Mouse (Mus musculus): ENCODE measurements at regions not wholly inside any gene's neighbourhood (a gene's known extent, or its start where the extent isn't known, plus 50 kb on each side); places are given as distances from the start of the nearest gene placed in this dataset.

DNA sequence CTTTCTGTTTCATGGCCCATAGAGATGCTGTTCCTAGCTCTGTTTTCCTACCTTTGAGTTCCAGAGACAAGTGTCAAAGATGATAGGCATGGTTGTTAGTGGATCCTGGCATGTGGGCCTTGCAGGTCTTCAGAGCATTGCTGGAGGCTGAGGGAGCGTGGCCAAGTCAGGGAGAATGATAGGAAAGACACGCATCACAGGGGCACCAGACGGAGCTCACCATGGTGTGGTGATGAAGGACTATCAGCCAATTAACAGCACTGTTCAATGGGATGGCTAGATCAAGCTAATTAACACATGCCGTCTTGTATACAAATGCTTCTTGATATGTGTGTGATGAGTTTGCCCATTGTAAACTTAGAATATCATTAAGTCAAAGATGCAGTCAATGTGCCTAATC lies 344.1 kb downstream of the En1 start:
- H3K9me3 ChIP-seq, result no peaks in the 10 kb centered on the region
- no peak overlapping the region for H3K27ac ChIP-seq
- WGBS, result 88% methylated on average over 4 of the region's 4 CpGs
- no peak overlapping the region for H3K4me3 ChIP-seq
- DNase-seq (ENCODE audit: extremely low spot score, low spot score), result no peak
- H3K36me3 ChIP-seq (replicated peaks), result no peaks in the 10 kb centered on the region
- H3K4me1 ChIP-seq, result no peaks in the 10 kb centered on the region
- H3K27me3 ChIP-seq (ENCODE audit: poor library complexity, severe bottlenecking), result no peaks in the 10 kb centered on the region

DNA sequence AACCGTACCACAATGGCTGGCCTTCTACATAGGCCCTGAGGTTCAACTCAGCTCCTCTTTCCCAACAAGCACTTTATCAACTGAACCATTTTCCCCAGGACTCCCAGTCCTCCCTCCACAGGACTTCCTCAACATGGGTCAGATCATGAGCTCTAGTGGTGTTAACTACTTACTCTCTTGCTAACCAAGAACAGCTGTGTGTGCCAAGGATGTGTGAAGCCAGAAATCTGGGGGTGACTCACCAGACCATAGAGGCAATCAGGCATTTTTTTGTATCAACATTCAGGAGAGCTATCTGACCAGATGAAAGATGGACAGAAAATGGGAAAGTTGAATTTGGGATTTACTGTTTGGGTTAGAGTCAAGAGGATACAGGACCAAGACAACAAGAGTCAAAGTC lies 359.0 kb downstream of the En1 start:
- Histone ChIP-seq H3K27me3 (ENCODE audit: poor library complexity, severe bottlenecking) (peaks cover 86% of the 10 kb centered on the region), H3K9me3 (no peaks in the 10 kb centered on the region), H3K27ac (no peak overlapping the region), H3K4me1 (peaks cover 20% of the 10 kb centered on the region), H3K36me3 (replicated peaks) (no peaks in the 10 kb centered on the region), H3K4me3 (no peak overlapping the region)
- WGBS, result 40% methylated on average over 1 of the region's 1 CpGs
- no peak for DNase-seq (ENCODE audit: extremely low spot score, low spot score)

DNA sequence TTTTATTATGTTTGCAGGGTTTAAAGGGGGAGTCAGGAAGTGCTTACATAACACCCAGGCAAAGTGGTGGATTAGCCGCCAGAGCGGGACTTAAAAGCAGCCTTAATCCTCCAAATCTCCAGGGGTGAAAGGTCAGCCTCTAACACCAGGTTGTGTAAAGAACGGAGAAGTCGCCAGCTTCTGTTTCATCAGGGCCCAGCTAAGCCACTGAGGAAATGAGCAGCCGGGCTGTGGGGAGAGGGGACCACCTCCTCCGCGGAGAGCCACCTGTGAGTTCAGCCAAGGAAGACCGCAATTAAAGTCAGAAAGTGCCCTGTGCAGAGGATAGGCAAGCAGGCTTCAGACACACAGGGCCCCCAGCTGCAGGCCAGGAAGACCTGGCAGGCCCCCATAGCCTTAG lies 359.8 kb downstream of the En1 start:
- Histone ChIP-seq H3K27ac (no peak overlapping the region), H3K9me3 (no peaks in the 10 kb centered on the region), H3K4me3 (no peak overlapping the region), H3K4me1 (peaks cover 20% of the 10 kb centered on the region), H3K27me3 (ENCODE audit: poor library complexity, severe bottlenecking) (peaks cover 94% of the 10 kb centered on the region), H3K36me3 (replicated peaks) (no peaks in the 10 kb centered on the region)
- 1% methylated on average over 8 of the region's 8 CpGs for WGBS
- peak; percentile 21 for DNase-seq (ENCODE audit: extremely low spot score, low spot score)

DNA sequence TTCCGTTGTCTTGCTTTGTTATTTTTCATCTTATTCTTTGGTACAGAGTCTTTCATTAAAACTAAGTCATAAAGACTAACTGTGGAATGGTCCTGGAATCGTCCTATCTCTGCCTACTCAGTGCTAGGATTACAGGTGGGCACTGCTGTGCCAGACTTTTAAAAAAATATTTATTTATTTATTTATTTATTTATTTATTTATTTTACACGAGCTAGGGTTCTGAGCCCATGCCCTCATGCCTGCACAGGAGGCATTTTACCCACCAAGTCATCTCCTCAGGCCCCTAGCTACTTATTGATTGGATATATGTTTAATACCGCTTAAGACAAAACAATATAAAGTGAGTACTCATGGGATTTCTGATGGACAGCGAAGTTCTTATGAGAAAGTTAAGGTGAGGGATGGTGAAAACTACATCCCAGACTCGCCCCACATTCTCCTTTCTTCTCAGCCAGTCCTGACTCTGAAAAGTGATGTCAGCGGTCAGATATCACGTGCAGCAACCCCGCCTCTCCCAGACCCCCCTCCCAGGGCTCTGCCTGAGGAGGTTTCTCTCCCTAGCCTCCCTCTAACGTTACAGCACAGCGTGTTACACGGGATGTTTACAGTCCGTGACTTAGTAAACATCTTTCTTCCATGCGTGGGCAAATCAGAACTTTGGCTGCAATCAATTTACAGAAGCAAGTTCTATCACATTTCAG lies 361.4 kb downstream of the En1 start:
- Histone ChIP-seq H3K4me1 (peaks cover 20% of the 10 kb centered on the region), H3K9me3 (no peaks in the 10 kb centered on the region), H3K4me3 (peak overlapping the region; percentile 40), H3K27ac (no peak overlapping the region), H3K27me3 (ENCODE audit: poor library complexity, severe bottlenecking) (peaks cover 99% of the 10 kb centered on the region), H3K36me3 (replicated peaks) (no peaks in the 10 kb centered on the region)
- 26% methylated on average over 14 of the region's 14 CpGs for WGBS
- DNase-seq (ENCODE audit: extremely low spot score, low spot score), result peak; percentile 21

DNA sequence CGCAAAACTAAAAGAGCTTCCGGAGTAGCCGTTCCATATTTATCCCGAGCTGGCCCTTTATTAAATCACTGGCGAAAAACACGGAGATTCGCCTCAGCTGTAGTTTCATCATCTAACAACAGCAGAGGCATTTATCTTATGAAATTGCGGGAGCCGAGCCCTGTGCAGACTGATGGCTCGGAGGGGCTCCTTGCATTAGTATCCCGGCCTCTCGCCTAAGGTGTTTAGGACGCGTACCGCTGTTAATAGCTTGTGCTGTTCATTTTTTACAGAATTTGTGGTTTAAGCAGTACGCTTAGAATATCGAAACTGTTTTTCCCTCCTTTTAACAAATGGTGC lies 361.9 kb downstream of the En1 start:
- Histone ChIP-seq H3K9me3 (no peaks in the 10 kb centered on the region), H3K4me1 (peaks cover 20% of the 10 kb centered on the region), H3K27me3 (ENCODE audit: poor library complexity, severe bottlenecking) (peaks cover 99% of the 10 kb centered on the region), H3K4me3 (peak overlapping the region; percentile 40), H3K36me3 (replicated peaks) (no peaks in the 10 kb centered on the region), H3K27ac (no peak overlapping the region)
- no peak for DNase-seq (ENCODE audit: extremely low spot score, low spot score)
- 57% methylated on average over 17 of the region's 17 CpGs for WGBS

DNA sequence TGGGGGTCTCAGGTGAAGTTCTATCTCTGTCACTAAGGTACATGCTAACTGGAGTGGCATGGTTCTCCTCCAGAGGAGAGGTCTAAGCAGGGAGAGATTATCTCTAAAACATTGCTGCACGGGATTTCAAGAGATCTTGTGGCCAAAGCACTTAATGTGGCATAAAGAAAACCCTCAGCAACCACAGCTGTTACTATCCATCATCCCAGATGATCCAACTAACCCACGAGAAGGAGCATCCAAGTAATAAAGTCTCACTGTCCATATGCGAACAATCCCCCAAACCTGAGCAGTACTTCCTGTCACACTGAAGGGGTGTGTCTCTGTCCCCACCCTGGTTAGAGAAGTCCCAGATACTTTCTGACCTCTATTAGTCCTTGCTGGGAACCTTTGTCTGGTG lies 363.9 kb downstream of the En1 start:
- DNase-seq (ENCODE audit: extremely low spot score, low spot score), result no peak
- Histone ChIP-seq H3K27me3 (ENCODE audit: poor library complexity, severe bottlenecking) (peaks cover 79% of the 10 kb centered on the region), H3K27ac (no peak overlapping the region), H3K4me3 (no peak overlapping the region), H3K36me3 (replicated peaks) (no peaks in the 10 kb centered on the region), H3K4me1 (peaks cover 20% of the 10 kb centered on the region), H3K9me3 (no peaks in the 10 kb centered on the region)
- WGBS, result 77% methylated on average over 3 of the region's 3 CpGs

DNA sequence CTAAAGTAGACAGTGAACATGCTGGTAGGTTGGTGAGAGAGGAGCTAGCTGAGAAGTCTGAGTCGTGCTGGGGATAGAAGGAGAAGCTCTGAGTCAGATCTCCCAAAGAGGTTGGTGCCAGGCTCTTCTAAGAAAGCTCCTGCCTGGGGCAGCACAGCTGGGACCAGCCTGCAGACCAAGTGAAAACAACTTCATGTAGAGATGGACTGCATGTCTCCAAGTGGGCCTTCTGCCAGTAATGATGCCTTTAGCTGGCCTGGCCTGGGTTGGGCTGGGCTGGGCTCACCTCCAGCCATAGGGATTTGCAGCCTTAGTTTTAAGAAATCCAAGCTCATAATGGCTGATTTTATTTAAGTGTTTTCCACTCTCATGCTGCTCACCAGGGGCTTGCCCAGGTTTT lies 357.7 kb downstream of the Insig2 start:
- H3K36me3 ChIP-seq (replicated peaks), result no peaks in the 10 kb centered on the region
- no peak overlapping the region for H3K27ac ChIP-seq
- DNase-seq (ENCODE audit: extremely low spot score, low spot score), result no peak
- peaks cover 6% of the 10 kb centered on the region for H3K4me1 ChIP-seq
- 81% methylated on average over 1 of the region's 1 CpGs for WGBS
- no peaks in the 10 kb centered on the region for H3K9me3 ChIP-seq
- peaks cover 3% of the 10 kb centered on the region; the same call in 1 of the 2 replicates for H3K27me3 ChIP-seq (ENCODE audit: poor library complexity, severe bottlenecking)
- H3K4me3 ChIP-seq, result no peak overlapping the region

DNA sequence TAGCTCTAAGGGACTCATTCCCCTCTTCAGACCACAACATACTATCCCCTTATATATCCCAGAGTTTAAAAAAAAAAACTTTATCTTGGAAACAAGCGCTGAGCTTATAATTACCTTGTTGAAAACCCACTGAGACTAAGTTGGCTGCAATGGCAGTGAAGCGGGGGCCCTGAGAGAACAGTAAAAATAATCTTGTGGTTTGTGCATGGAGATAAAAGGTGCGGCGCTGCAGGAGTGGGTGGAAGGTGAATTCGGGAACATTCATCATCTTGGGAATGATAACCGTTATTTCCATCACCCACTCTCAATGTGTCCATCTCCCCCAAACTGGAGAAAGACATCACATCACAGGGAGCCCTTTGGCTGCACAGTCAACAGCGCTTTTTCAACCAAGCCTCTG lies 327.9 kb downstream of the Insig2 start:
- H3K4me1 ChIP-seq, result peaks cover 10% of the 10 kb centered on the region
- 93% methylated on average over 7 of the region's 7 CpGs for WGBS
- no peak for DNase-seq (ENCODE audit: extremely low spot score, low spot score)
- H3K27ac ChIP-seq, result no peak overlapping the region
- peaks cover 7% of the 10 kb centered on the region for H3K27me3 ChIP-seq (ENCODE audit: poor library complexity, severe bottlenecking)
- H3K4me3 ChIP-seq, result no peak overlapping the region
- H3K36me3 ChIP-seq (replicated peaks), result no peaks in the 10 kb centered on the region
- H3K9me3 ChIP-seq, result peaks cover 9% of the 10 kb centered on the region; the same call in 1 of the 2 replicates

DNA sequence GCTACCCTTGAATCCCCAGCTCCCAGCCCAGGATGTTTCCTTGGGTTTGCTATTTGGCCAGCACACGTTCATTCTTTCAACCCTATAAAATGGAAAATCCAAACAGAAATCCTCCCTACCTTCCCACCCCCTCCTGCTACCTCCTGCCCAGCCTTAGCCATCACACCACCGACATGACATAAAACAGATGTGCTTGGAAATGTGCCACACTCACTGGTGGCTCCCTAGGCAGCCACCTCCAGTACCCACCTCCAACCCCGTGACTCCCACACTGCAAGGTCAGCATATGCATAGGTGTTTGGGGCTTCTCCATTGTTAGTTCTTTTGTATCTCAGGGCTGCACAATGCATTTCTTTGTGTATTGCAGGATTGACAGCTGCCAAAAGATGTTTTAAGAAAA lies 327.2 kb downstream of the Insig2 start:
- 59% methylated on average over 3 of the region's 3 CpGs for WGBS
- Histone ChIP-seq H3K4me1 (peaks cover 10% of the 10 kb centered on the region), H3K27ac (no peak overlapping the region), H3K9me3 (peaks cover 9% of the 10 kb centered on the region; the same call in 1 of the 2 replicates), H3K27me3 (ENCODE audit: poor library complexity, severe bottlenecking) (peaks cover 7% of the 10 kb centered on the region), H3K36me3 (replicated peaks) (no peaks in the 10 kb centered on the region), H3K4me3 (no peak overlapping the region)
- no peak for DNase-seq (ENCODE audit: extremely low spot score, low spot score)

DNA sequence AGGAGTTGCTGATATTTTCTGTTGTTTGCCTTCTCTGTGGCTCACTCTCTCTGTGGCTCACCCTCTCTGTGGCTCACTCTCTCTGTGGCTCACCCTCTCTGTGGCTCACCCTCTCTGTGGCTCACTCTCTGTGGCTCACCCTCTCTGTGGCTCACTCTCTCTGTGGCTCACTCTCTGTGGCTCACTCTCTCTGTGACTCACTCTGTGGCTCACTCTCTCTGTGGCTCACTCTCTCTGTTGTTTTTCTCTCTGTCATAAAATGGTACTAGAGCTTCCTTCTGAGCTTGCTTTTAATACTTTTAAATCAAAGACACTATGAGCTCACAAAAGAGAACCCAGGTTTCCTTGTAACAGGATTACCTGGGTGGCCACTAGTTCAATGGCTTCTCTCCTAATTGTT lies 320.3 kb downstream of the Insig2 start:
- Histone ChIP-seq H3K4me3 (no peak overlapping the region), H3K36me3 (replicated peaks) (no peaks in the 10 kb centered on the region), H3K4me1 (peaks cover 11% of the 10 kb centered on the region), H3K27me3 (ENCODE audit: poor library complexity, severe bottlenecking) (peaks cover 5% of the 10 kb centered on the region; the same call in 1 of the 2 replicates), H3K9me3 (peaks cover 9% of the 10 kb centered on the region; the same call in 1 of the 2 replicates), H3K27ac (no peak overlapping the region)
- no peak for DNase-seq (ENCODE audit: extremely low spot score, low spot score)

DNA sequence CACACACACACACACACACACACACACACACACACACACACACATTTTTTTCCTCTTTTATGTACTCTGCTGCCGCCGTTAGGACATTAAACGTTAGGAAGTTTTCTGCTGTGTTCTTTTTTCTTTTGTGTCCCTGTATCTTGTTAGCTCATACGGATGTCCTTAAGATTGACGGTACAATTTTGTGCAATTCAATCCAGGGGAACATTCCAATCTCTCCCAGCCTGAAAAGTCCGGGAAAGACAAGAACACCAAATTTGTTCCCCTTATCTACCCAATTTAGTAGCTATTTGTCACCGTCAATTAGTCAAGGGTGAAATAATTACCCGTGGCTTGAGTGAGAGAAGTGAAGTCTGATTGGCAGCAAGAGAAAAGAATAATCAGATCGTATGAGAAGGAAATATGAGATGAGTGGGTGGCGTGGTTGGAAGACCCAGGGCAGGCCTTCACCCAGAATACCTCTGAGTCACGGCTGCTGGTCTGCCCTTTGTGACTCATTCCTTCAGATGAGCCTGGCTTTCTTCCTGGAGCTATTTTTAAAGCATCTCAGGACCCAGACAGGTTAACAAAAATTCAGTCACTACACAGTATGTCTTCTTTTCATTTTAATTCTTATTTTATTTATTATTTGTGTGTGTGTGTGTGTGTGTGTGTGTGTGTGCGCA lies 318.4 kb downstream of the Insig2 start:
- Histone ChIP-seq H3K4me3 (no peak overlapping the region), H3K36me3 (replicated peaks) (no peaks in the 10 kb centered on the region), H3K27ac (no peak overlapping the region), H3K4me1 (peaks cover 11% of the 10 kb centered on the region), H3K9me3 (peaks cover 5% of the 10 kb centered on the region; the same call in 1 of the 2 replicates), H3K27me3 (ENCODE audit: poor library complexity, severe bottlenecking) (peaks cover 5% of the 10 kb centered on the region; the same call in 1 of the 2 replicates)
- no peak for DNase-seq (ENCODE audit: extremely low spot score, low spot score)
- WGBS, result 58% methylated on average over 12 of the region's 12 CpGs

DNA sequence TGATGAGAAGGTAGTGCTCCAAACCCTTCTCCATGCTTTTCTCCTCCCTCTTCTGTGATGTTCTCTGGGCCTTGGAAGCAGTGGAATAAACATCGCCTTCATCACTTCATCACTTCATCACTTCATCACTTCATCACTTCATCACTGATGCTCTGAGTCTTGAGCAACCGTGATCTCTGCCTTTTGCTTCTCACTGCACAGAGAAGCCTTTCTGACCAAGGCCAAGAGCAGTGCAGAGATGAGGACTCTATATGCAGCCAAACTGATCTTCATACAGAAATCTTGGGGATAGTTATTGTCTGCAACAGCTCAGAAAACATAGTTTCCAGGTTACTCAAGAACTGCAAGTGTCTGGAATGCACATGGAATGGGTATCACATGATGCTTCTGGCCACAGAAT lies 303.0 kb downstream of the Insig2 start:
- no peaks in the 10 kb centered on the region for H3K27me3 ChIP-seq (ENCODE audit: poor library complexity, severe bottlenecking)
- DNase-seq (ENCODE audit: extremely low spot score, low spot score), result no peak
- H3K4me3 ChIP-seq, result no peak overlapping the region
- H3K27ac ChIP-seq, result no peak overlapping the region
- H3K9me3 ChIP-seq, result no peaks in the 10 kb centered on the region
- WGBS, result 97% methylated on average over 2 of the region's 2 CpGs
- no peaks in the 10 kb centered on the region for H3K4me1 ChIP-seq
- no peaks in the 10 kb centered on the region for H3K36me3 ChIP-seq (replicated peaks)

DNA sequence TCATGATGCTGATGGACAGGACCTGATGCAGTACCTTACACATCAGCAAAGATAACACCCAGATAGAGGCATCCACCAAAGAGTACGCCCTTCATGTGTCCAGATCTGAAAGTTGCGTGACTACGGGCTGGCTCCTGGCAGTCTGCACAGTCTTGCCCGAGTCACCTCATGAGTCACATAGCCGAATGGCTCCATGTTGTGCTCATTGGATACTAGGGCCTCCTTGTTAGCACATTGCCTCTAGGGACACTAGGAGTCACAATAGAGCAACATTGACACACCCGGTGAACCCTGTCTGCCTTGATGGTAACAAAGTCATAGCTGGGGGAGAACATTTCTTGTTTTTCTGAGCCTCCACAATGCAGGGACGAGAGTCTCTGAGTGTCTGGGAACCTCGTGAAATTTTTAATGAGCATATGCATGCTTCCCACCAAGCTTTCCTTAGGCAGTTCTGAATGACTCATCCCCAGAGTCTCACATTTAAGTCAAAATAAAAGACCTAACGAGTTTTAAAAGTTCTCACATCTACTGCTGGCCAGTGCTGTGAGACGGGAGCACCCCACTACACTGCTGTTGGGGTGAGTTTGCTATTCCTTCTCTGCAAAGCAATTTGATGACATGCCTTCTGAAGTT lies 297.5 kb downstream of the Insig2 start:
- H3K27me3 ChIP-seq (ENCODE audit: poor library complexity, severe bottlenecking), result no peaks in the 10 kb centered on the region
- no peaks in the 10 kb centered on the region for H3K4me1 ChIP-seq
- H3K4me3 ChIP-seq, result no peak overlapping the region
- 90% methylated on average over 10 of the region's 10 CpGs for WGBS
- H3K36me3 ChIP-seq (replicated peaks), result no peaks in the 10 kb centered on the region
- no peak for DNase-seq (ENCODE audit: extremely low spot score, low spot score)
- H3K9me3 ChIP-seq, result no peaks in the 10 kb centered on the region
- H3K27ac ChIP-seq, result no peak overlapping the region
